Mouse (Mus musculus) heart, embryonic 11.5 days (tissue): ENCODE results near the gene Osbpl11. TPM values are rescaled to one million over a fixed set of nuclear protein-coding genes. Genes with fewer than 3 reads are reported as not detected.
"Not testable (repeated sequence)": the region's sequence is repeated elsewhere in the genome, so short reads cannot be mapped to it uniquely, and the experiment has no call there.

Source experiments
- ATAC-seq: fragments of 200-750 bp; cut with Nextera tagmentation; replicated peaks from 2 replicates; pipeline ENCODE4 v1.8.0; 2017; ENCODE audit warnings: moderate library complexity; ENCODE audit not compliant: insufficient number of reproducible peaks, low FRiP score, low TSS enrichment
- H3K27ac ChIP-seq: fragments of 300-500 bp; sonication (generic); 2 replicates; pipeline ENCODE4 v1.5.1; 2014; ENCODE audit warnings: mild to moderate bottlenecking, low read depth, low read length
- H3K27me3 ChIP-seq: fragments of 300-500 bp; sonication (generic); 2 replicates; pipeline ENCODE4 v1.6.1; 2014; ENCODE audit warnings: mild to moderate bottlenecking, low read length, mixed read lengths; ENCODE audit not compliant: control insufficient read depth, insufficient read depth
- H3K36me3 ChIP-seq: fragments of 300-500 bp; sonication (generic); 2 replicates; pipeline ENCODE4 v1.6.1; 2014; ENCODE audit warnings: mild to moderate bottlenecking, low read length, moderate library complexity, mixed read lengths; ENCODE audit not compliant: control insufficient read depth, insufficient read depth
- H3K4me1 ChIP-seq: fragments of 300-500 bp; sonication (generic); 2 replicates; pipeline ENCODE4 v1.6.1; 2014; ENCODE audit warnings: low read length; ENCODE audit not compliant: control insufficient read depth, insufficient read depth
- H3K4me2 ChIP-seq: fragments of 300-500 bp; sonication (generic); 2 replicates; pipeline ENCODE4 v1.6.1; 2014; ENCODE audit warnings: mild to moderate bottlenecking, moderate library complexity
- H3K4me3 ChIP-seq: fragments of 300-500 bp; sonication (generic); 2 replicates; pipeline ENCODE4 v1.5.1; 2014; ENCODE audit warnings: low read depth, low read length
- H3K9ac ChIP-seq: fragments of 300-500 bp; sonication (generic); 2 replicates; pipeline ENCODE4 v1.6.1; 2014; ENCODE audit warnings: mild to moderate bottlenecking, low read depth, low read length, moderate library complexity
- H3K9me3 ChIP-seq: fragments of 300-500 bp; sonication (generic); replicated peaks from 2 replicates; pipeline ENCODE4 v1.6.1; 2016; ENCODE audit warnings: low read length; ENCODE audit not compliant: control insufficient read depth
- WGBS: fragments of 180-500 bp; shearing (Covaris S2); extraction: QIAGEN DNeasy Blood & Tissue Kit; methylation state at CpG from one replicate; pipeline ENCODE4 v1.1.7; 2014; ENCODE audit not compliant: insufficient replicate concordance; 5-methylcytosine and 5-hydroxymethylcytosine counted together
- polyA plus RNA-seq: library from polyadenylated mRNA; unstranded; fragments of >200 nt; fragmentation: Nextera tagmentation; extraction: Ambion mirVana; gene quantifications from 2 replicates; pipeline ENCODE4 v1.2.1, GENCODE M21; 2014

Osbpl11 gene
- polyA plus RNA-seq, 1 experiment from 2014 or later: 15.1 TPM

GRCm38 (mm10) chr16:33195686-33196313, 10.9 kb downstream of the Osbpl11 start:
- WGBS: 52% methylated on average over 4 of the region's 5 CpGs
- no peaks in the 10 kb centered on the region for H3K27me3 ChIP-seq
- H3K36me3 ChIP-seq: no peaks in the 10 kb centered on the region
- no peaks in the 10 kb centered on the region for H3K9me3 ChIP-seq
- peaks cover 4% of the 10 kb centered on the region; the same call in 1 of the 2 replicates for H3K4me1 ChIP-seq
- no peak overlapping the region for H3K9ac ChIP-seq
- H3K4me3 ChIP-seq: no peak overlapping the region
- no peak overlapping the region for H3K27ac ChIP-seq
- H3K4me2 ChIP-seq: no peak overlapping the region
- no peak for ATAC-seq

- Histone ChIP-seq H3K27me3 (no peaks in the 10 kb centered on the region), H3K4me1 (peaks cover 3% of the 10 kb centered on the region), H3K9me3 (no peaks in the 10 kb centered on the region), H3K9ac (no peak overlapping the region), H3K36me3 (no peaks in the 10 kb centered on the region), H3K4me3 (no peak overlapping the region), H3K27ac (no peak overlapping the region), H3K4me2 (no peak overlapping the region)
- WGBS: 85% methylated on average over 6 of the region's 6 CpGs
- no peak for ATAC-seq
Measured at GRCm38 (mm10) chr16:33196578-33196977, 11.7 kb downstream of the Osbpl11 start.

GRCm38 (mm10) chr16:33200589-33200988, 15.7 kb downstream of the Osbpl11 start:
- 69% methylated on average over 8 of the region's 8 CpGs for WGBS
- no peak overlapping the region for H3K9ac ChIP-seq
- no peak overlapping the region for H3K27ac ChIP-seq
- no peaks in the 10 kb centered on the region for H3K9me3 ChIP-seq
- H3K4me2 ChIP-seq: no peak overlapping the region
- no peaks in the 10 kb centered on the region; the same call in 1 of the 2 replicates for H3K4me1 ChIP-seq
- no peak for ATAC-seq
- H3K36me3 ChIP-seq: no peaks in the 10 kb centered on the region
- H3K4me3 ChIP-seq: no peak overlapping the region
- H3K27me3 ChIP-seq: no peaks in the 10 kb centered on the region

- Histone ChIP-seq H3K36me3 (peaks cover 23% of the 10 kb centered on the region), H3K4me2 (no peak overlapping the region), H3K27me3 (no peaks in the 10 kb centered on the region), H3K4me3 (no peak overlapping the region), H3K27ac (no peak overlapping the region), H3K4me1 (no peaks in the 10 kb centered on the region), H3K9ac (no peak overlapping the region), H3K9me3 (no peaks in the 10 kb centered on the region)
- 72% methylated on average over 2 of the region's 2 CpGs for WGBS
- ATAC-seq: no peak
Measured at GRCm38 (mm10) chr16:33210812-33211211, 25.9 kb downstream of the Osbpl11 start.

GRCm38 (mm10) chr16:33216313-33217003, 31.6 kb downstream of the Osbpl11 start:
- ATAC-seq: no peak
- Histone ChIP-seq H3K27ac (no peak overlapping the region), H3K4me1 (no peaks in the 10 kb centered on the region; the same call in 1 of the 2 replicates), H3K27me3 (no peaks in the 10 kb centered on the region), H3K4me2 (no peak overlapping the region), H3K9me3 (no peaks in the 10 kb centered on the region), H3K4me3 (no peak overlapping the region), H3K9ac (no peak overlapping the region), H3K36me3 (peaks cover 11% of the 10 kb centered on the region)
- WGBS: 85% methylated on average over 9 of the region's 9 CpGs

- H3K4me3 ChIP-seq, H3K9me3 ChIP-seq, H3K27me3 ChIP-seq, H3K4me2 ChIP-seq, H3K4me1 ChIP-seq, H3K9ac ChIP-seq, H3K36me3 ChIP-seq, ATAC-seq: not testable (repeated sequence)
- H3K27ac ChIP-seq: peak overlapping the region; percentile 64
- 58% methylated on average over 3 of the region's 3 CpGs for WGBS
Measured at GRCm38 (mm10) chr16:33217553-33218085, 32.7 kb downstream of the Osbpl11 start.

- Histone ChIP-seq H3K4me3 (no peak overlapping the region), H3K4me1 (no peaks in the 10 kb centered on the region), H3K27me3 (no peaks in the 10 kb centered on the region), H3K4me2 (no peak overlapping the region), H3K27ac (no peak overlapping the region), H3K9ac (no peak overlapping the region), H3K36me3 (peaks cover 13% of the 10 kb centered on the region), H3K9me3 (no peaks in the 10 kb centered on the region)
- 89% methylated on average over 3 of the region's 3 CpGs for WGBS
- no peak for ATAC-seq
Measured at GRCm38 (mm10) chr16:33222482-33222881, 37.6 kb downstream of the Osbpl11 start.

GRCm38 (mm10) chr16:33224381-33224780, 39.5 kb downstream of the Osbpl11 start:
- H3K27me3 ChIP-seq: no peaks in the 10 kb centered on the region
- H3K4me3 ChIP-seq: no peak overlapping the region
- no peaks in the 10 kb centered on the region for H3K9me3 ChIP-seq
- H3K4me2 ChIP-seq: no peak overlapping the region
- no peak for ATAC-seq
- peaks cover 16% of the 10 kb centered on the region for H3K36me3 ChIP-seq
- no peak overlapping the region for H3K27ac ChIP-seq
- no peak overlapping the region for H3K9ac ChIP-seq
- H3K4me1 ChIP-seq: no peaks in the 10 kb centered on the region
- 81% methylated on average over 5 of the region's 5 CpGs for WGBS
